Mouse (Mus musculus) myocyte (in vitro differentiated cells): Measurements from ENCODE around the gene Lypd6b.

Source experiments
- CEBPB ChIP-seq: IDR thresholded peaks from 2 replicates; pipeline ENCODE4 v1.6.1; 2011; ENCODE audit warnings: mild to moderate bottlenecking, moderate library complexity; ENCODE audit not compliant: poor library complexity, insufficient read depth, severe bottlenecking
- E2F4 ChIP-seq: IDR thresholded peaks from one replicate; pipeline ENCODE4 v1.6.1; 2011; ENCODE audit warnings: mild to moderate bottlenecking, control low read depth, moderate library complexity; ENCODE audit not compliant: insufficient read depth
- MYOD1 ChIP-seq, 3 experiments: IDR thresholded peaks; one replicate each; pipeline ENCODE4 v1.6.1; 2011; ENCODE audit warnings: control low read depth in 2 of 3, low read depth in 2 of 3, mild to moderate bottlenecking in 2 of 3, moderate library complexity in 1 of 3; ENCODE audit not compliant: insufficient read length in 2 of 3, control insufficient read depth in 1 of 3
- POLR2A ChIP-seq: IDR thresholded peaks from one replicate; pipeline ENCODE4 v1.6.1; 2011; ENCODE audit warnings: low read depth, mild to moderate bottlenecking, control low read depth, moderate library complexity; ENCODE audit not compliant: insufficient read length
- POLR2AphosphoS2 ChIP-seq: IDR thresholded peaks from one replicate; pipeline ENCODE4 v1.6.1; 2011; ENCODE audit warnings: low read depth, control low read depth; ENCODE audit not compliant: insufficient read length
- USF1 ChIP-seq: IDR thresholded peaks from one replicate; pipeline ENCODE4 v1.6.1; 2011; ENCODE audit warnings: low read depth, mild to moderate bottlenecking, control low read depth, moderate library complexity

DNA sequence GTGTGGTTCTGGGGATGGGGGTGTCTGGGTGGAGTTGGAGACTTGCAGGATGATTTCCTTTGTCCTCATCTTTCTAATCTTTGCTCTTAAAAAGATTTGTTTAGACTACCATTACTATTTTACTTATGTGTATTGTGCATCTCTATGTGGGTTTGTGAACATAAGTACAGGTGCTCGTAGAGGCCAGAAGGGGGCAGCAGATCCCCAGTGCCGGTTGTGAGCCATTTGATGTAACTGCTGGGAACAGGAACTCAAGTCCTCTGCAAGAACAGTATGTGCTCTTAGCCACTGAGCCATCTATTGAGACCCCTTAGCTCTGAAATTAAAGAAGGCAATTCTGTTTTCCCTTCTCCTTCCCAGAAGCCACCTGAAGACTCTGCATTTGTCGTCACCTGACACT is 183.5 kb downstream of the Lypd6b start:
- TF ChIP-seq CEBPB (no peak), POLR2A (no peak), MYOD1 (IDR thresholded peaks at IDR 0.05; ENCODE audit: control insufficient read depth in 1 of 3, insufficient read length in 2 of 3, low read depth in 2 of 3) (no peak), USF1 (no peak), E2F4 (no peak), POLR2AphosphoS2 (no peak)
